Mouse (Mus musculus): Measurements from ENCODE around the gene Olfr957.

DNA sequence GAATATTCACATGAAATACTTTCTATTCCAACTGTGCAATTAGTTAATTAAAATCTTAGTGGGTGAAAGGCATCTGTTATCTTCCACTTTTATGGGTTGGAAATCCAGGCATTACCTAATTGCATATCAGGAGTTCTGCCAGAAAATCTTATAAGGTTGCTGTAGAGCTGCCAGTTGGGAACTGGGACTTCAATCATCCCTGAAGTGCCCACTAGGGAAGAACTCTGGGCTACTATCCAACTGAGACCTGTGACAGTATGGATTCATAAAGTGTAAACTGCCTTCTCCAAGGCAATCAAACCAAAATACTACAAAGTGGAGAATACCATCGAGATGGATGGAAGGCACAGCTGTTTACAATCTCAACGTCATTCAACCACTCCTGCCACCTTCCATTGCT is 38.3 kb upstream of the Olfr957 start, which contains the start of gene Olfr958:
- TF ChIP-seq MAFK (IDR thresholded peaks at IDR 0.05; ENCODE audit: borderline replicate concordance, low read depth, low read length), result no peak
- no peak for TF ChIP-seq POLR2A (IDR thresholded peaks at IDR 0.05; ENCODE audit: control insufficient read depth in 1 of 2, insufficient read depth in 1 of 2, low read depth in 1 of 2, low read length in 2 of 2, poor library complexity in 1 of 2)

Data from MEL (cell line).